9 mouse cellular contexts compared by ENCODE assay signal in genomic region chr17:25873405-25874147, GRCm38 (mm10). TPM values are rescaled to one million over a fixed set of nuclear protein-coding genes. Genes with fewer than 3 reads are reported as not detected.
DNase-seq lines count a peak whose midpoint lies in the region; ATAC-seq and TF ChIP-seq lines count a peak whose summit lies in the region.
"Had no signal": no experiment of that assay in that cellular context is flagged by ENCODE, and none has a peak within 500 bp of the region (broad histone marks: within the 10 kb centered on the region; RNA-seq: fewer than 3 reads in every experiment).

No protein-coding gene starts in this region.

- WGBS in kidney, adult 2 months = 77% methylated on average over 11 of the region's 11 CpGs
- WGBS in embryonic facial prominence, embryonic 14.5 days = 69% methylated on average over 11 of the region's 11 CpGs
- WGBS in intestine, embryonic 14.5 days = 67% methylated on average over 11 of the region's 11 CpGs
- WGBS in midbrain, postnatal 0 days = 81% methylated on average over 11 of the region's 11 CpGs

- peaks cover 38% of the 10 kb centered on the region; the same call in 1 of the 2 replicates for H3K4me1 ChIP-seq in kidney, adult 2 months (ENCODE audit: control insufficient read depth, insufficient read depth, low read length)
- H3K4me1 ChIP-seq in embryonic facial prominence, embryonic 14.5 days (ENCODE audit: control insufficient read depth, insufficient read depth, low read length) = peaks cover 7% of the 10 kb centered on the region; the same call in 1 of the 2 replicates
- peaks cover 18% of the 10 kb centered on the region for H3K4me1 ChIP-seq in intestine, embryonic 14.5 days (replicated peaks; ENCODE audit: control insufficient read depth, insufficient read depth, low read length)
- peaks cover 21% of the 10 kb centered on the region for H3K4me1 ChIP-seq in midbrain, postnatal 0 days (ENCODE audit: insufficient read depth, low read length)

- H3K9ac ChIP-seq in embryonic facial prominence, embryonic 14.5 days (ENCODE audit: low read depth, low read length) = no peak overlapping the region
- H3K9ac ChIP-seq in intestine, embryonic 14.5 days (ENCODE audit: low read length) = no peak overlapping the region
- peak overlapping the region; percentile 89; the same call in 1 of the 2 replicates for H3K9ac ChIP-seq in midbrain, postnatal 0 days (replicated peaks; ENCODE audit: low read length, poor library complexity, severe bottlenecking)

- DNase-seq in kidney, adult 2 months = no peak
- no peak for DNase-seq in kidney, adult 9 months
- DNase-seq in embryonic facial prominence, embryonic 14.5 days (ENCODE audit: low spot score) = no peak
- DNase-seq in intestine, embryonic 14.5 days (ENCODE audit: low spot score) = no peak
- no peak for DNase-seq in midbrain, postnatal 0 days (ENCODE audit: low spot score)
- no peak for DNase-seq in adrenal gland, postnatal 25 days
- DNase-seq in cerebellum, adult 9-11 months = no peak

- no peak overlapping the region for H3K4me3 ChIP-seq in kidney, adult 2 months (ENCODE audit: insufficient read depth, low read depth, low read length)
- H3K4me3 ChIP-seq in embryonic facial prominence, embryonic 14.5 days (ENCODE audit: low read depth, low read length) = peak overlapping the region; percentile 79
- H3K4me3 ChIP-seq in intestine, embryonic 14.5 days (ENCODE audit: low read depth, low read length) = no peak overlapping the region
- H3K4me3 ChIP-seq in midbrain, postnatal 0 days (ENCODE audit: low read depth, low read length) = peak overlapping the region; percentile 76; the same call in 1 of the 2 replicates

- no peaks in the 10 kb centered on the region for H3K27me3 ChIP-seq in kidney, adult 2 months (replicated peaks; ENCODE audit: control insufficient read depth, insufficient read depth, low read length)
- no peaks in the 10 kb centered on the region for H3K27me3 ChIP-seq in embryonic facial prominence, embryonic 14.5 days (replicated peaks; ENCODE audit: control insufficient read depth, insufficient read depth, low read length)
- H3K27me3 ChIP-seq in intestine, embryonic 14.5 days (replicated peaks; ENCODE audit: control insufficient read depth, insufficient read depth, low read length) = no peaks in the 10 kb centered on the region
- no peaks in the 10 kb centered on the region for H3K27me3 ChIP-seq in midbrain, postnatal 0 days (ENCODE audit: insufficient read depth, low read length)
- H3K27me3 ChIP-seq: Patski had no signal

- no peak for TF ChIP-seq CTCF in kidney, adult 2 months (conservative IDR thresholded peaks at IDR 0.05; ENCODE audit: insufficient read depth, insufficient read length, low read depth, low read length)
- TF ChIP-seq CTCF in midbrain, postnatal 0 days (IDR thresholded peaks at IDR 0.05) = no peak

- ATAC-seq in embryonic facial prominence, embryonic 14.5 days (ENCODE audit: low read depth) = no peak
- no peak for ATAC-seq in intestine, embryonic 14.5 days (replicated peaks; ENCODE audit: low FRiP score, low TSS enrichment, low read depth)
- no peak for ATAC-seq in midbrain, postnatal 0 days (ENCODE audit: low FRiP score)
- no peak for ATAC-seq in frontal cortex, adult (ENCODE audit: low TSS enrichment)
- ATAC-seq: Patski had no signal

- no peaks in the 10 kb centered on the region for H3K36me3 ChIP-seq in kidney, adult 2 months (ENCODE audit: control insufficient read depth, insufficient read depth, low read length)
- peaks cover 7% of the 10 kb centered on the region for H3K36me3 ChIP-seq in embryonic facial prominence, embryonic 14.5 days (ENCODE audit: control insufficient read depth, insufficient read depth, low read length)
- H3K36me3 ChIP-seq in intestine, embryonic 14.5 days (ENCODE audit: control insufficient read depth, insufficient read depth, low read length) = peaks cover 11% of the 10 kb centered on the region
- H3K36me3 ChIP-seq in midbrain, postnatal 0 days (ENCODE audit: insufficient read depth, low read length) = peaks cover 10% of the 10 kb centered on the region; the same call in 1 of the 2 replicates

- peak overlapping the region; percentile 91 for H3K27ac ChIP-seq in kidney, adult 2 months (ENCODE audit: insufficient read depth, low read depth, low read length)
- no peak overlapping the region for H3K27ac ChIP-seq in embryonic facial prominence, embryonic 14.5 days (replicated peaks; ENCODE audit: low read depth, low read length)
- H3K27ac ChIP-seq in intestine, embryonic 14.5 days (ENCODE audit: low read depth) = no peak overlapping the region
- H3K27ac ChIP-seq in midbrain, postnatal 0 days (ENCODE audit: low read depth, low read length) = peak overlapping the region; percentile 98; the same call in 1 of the 2 replicates

- H3K9me3 ChIP-seq in embryonic facial prominence, embryonic 14.5 days (ENCODE audit: control insufficient read depth, low read length) = no peaks in the 10 kb centered on the region
- H3K9me3 ChIP-seq in intestine, embryonic 14.5 days (ENCODE audit: control insufficient read depth, low read length) = no peaks in the 10 kb centered on the region
- no peaks in the 10 kb centered on the region for H3K9me3 ChIP-seq in midbrain, postnatal 0 days (ENCODE audit: low read length)

- H3K4me2 ChIP-seq in embryonic facial prominence, embryonic 14.5 days (ENCODE audit: low read depth, low read length) = peak overlapping the region; percentile 85
- peak overlapping the region; percentile 88 for H3K4me2 ChIP-seq in intestine, embryonic 14.5 days (ENCODE audit: low read length)
- peak overlapping the region; percentile 85 for H3K4me2 ChIP-seq in midbrain, postnatal 0 days (ENCODE audit: low read depth, low read length, poor library complexity, severe bottlenecking)

- no peak for TF ChIP-seq POLR2A in kidney, adult 2 months (IDR thresholded peaks at IDR 0.05; ENCODE audit: low read depth, low read length)

RNA-seq across cellular contexts. Expression of gene Mettl26, which starts 1.3 kb away (rescaled TPM):
- 509 and 656 TPM in 2 replicates for polyA plus RNA-seq in kidney, adult 2 months (2012; rRNA removed)
- 40.6 and 44.1 TPM in 2 replicates for polyA plus RNA-seq in embryonic facial prominence, embryonic 14.5 days (2014; fragmentation: Nextera tagmentation; extraction: Ambion mirVana)
- 63.2 and 64.1 TPM in 2 replicates for polyA plus RNA-seq in intestine, embryonic 14.5 days (2014; fragmentation: Nextera tagmentation; extraction: Ambion mirVana)
- total RNA-seq in midbrain, postnatal 0 days (2014; rRNA removed) = 53.8 and 64.8 TPM in 2 replicates
- polyA plus RNA-seq in midbrain, postnatal 0 days (2015; fragmentation: Nextera tagmentation; extraction: Ambion mirVana) = 67.3 and 74.0 TPM in 2 replicates
- 116 and 144 TPM in 2 replicates for total RNA-seq in adrenal gland, postnatal 25 days (2021)

RNA-seq across cellular contexts. Expression of gene Mcrip2, which starts 5.0 kb away (rescaled TPM):
- polyA plus RNA-seq in kidney, adult 2 months (2012; rRNA removed) = 258 and 286 TPM in 2 replicates
- polyA plus RNA-seq in embryonic facial prominence, embryonic 14.5 days (2014; fragmentation: Nextera tagmentation; extraction: Ambion mirVana) = 25.7 and 36.7 TPM in 2 replicates
- 44.1 and 61.2 TPM in 2 replicates for polyA plus RNA-seq in intestine, embryonic 14.5 days (2014; fragmentation: Nextera tagmentation; extraction: Ambion mirVana)
- 14.6 and 29.9 TPM in 2 replicates for total RNA-seq in midbrain, postnatal 0 days (2014; rRNA removed)
- 39.5 and 45.5 TPM in 2 replicates for polyA plus RNA-seq in midbrain, postnatal 0 days (2015; fragmentation: Nextera tagmentation; extraction: Ambion mirVana)
- 479 and 493 TPM in 2 replicates for total RNA-seq in adrenal gland, postnatal 25 days (2021)

RNA-seq across cellular contexts. Expression of gene Wfikkn1, which starts 7.1 kb away (rescaled TPM):
- 0.31 and 0.42 TPM in 2 replicates for polyA plus RNA-seq in kidney, adult 2 months (2012; rRNA removed)
- 0.42 and 0.48 TPM in 2 replicates for polyA plus RNA-seq in embryonic facial prominence, embryonic 14.5 days (2014; fragmentation: Nextera tagmentation; extraction: Ambion mirVana)
- 0.40 and 0.69 TPM in 2 replicates for polyA plus RNA-seq in intestine, embryonic 14.5 days (2014; fragmentation: Nextera tagmentation; extraction: Ambion mirVana)
- total RNA-seq in midbrain, postnatal 0 days (2014; rRNA removed) = 0.77 and 1.7 TPM in 2 replicates
- polyA plus RNA-seq in midbrain, postnatal 0 days (2015; fragmentation: Nextera tagmentation; extraction: Ambion mirVana) = 0.42 and 0.56 TPM in 2 replicates
- 2.7 and 3.3 TPM in 2 replicates for total RNA-seq in adrenal gland, postnatal 25 days (2021)

RNA-seq across cellular contexts. Expression of gene Wdr90, which starts 12.3 kb away (rescaled TPM):
- polyA plus RNA-seq in kidney, adult 2 months (2012; rRNA removed) = 23.8 and 25.5 TPM in 2 replicates
- polyA plus RNA-seq in embryonic facial prominence, embryonic 14.5 days (2014; fragmentation: Nextera tagmentation; extraction: Ambion mirVana) = 17.6 and 19.8 TPM in 2 replicates
- 18.2 and 19.8 TPM in 2 replicates for polyA plus RNA-seq in intestine, embryonic 14.5 days (2014; fragmentation: Nextera tagmentation; extraction: Ambion mirVana)
- total RNA-seq in midbrain, postnatal 0 days (2014; rRNA removed) = 36.2 and 44.3 TPM in 2 replicates
- polyA plus RNA-seq in midbrain, postnatal 0 days (2015; fragmentation: Nextera tagmentation; extraction: Ambion mirVana) = 14.2 and 15.0 TPM in 2 replicates
- 26.7 and 28.0 TPM in 2 replicates for total RNA-seq in adrenal gland, postnatal 25 days (2021)

RNA-seq across cellular contexts. Expression of gene Rhot2, which starts 28.9 kb away (rescaled TPM):
- 133 and 147 TPM in 2 replicates for polyA plus RNA-seq in kidney, adult 2 months (2012; rRNA removed)
- 12.0 and 13.0 TPM in 2 replicates for polyA plus RNA-seq in embryonic facial prominence, embryonic 14.5 days (2014; fragmentation: Nextera tagmentation; extraction: Ambion mirVana)
- polyA plus RNA-seq in intestine, embryonic 14.5 days (2014; fragmentation: Nextera tagmentation; extraction: Ambion mirVana) = 10.4 and 11.5 TPM in 2 replicates
- 49.2 and 70.1 TPM in 2 replicates for total RNA-seq in midbrain, postnatal 0 days (2014; rRNA removed)
- 15.4 and 16.2 TPM in 2 replicates for polyA plus RNA-seq in midbrain, postnatal 0 days (2015; fragmentation: Nextera tagmentation; extraction: Ambion mirVana)
- 124 and 130 TPM in 2 replicates for total RNA-seq in adrenal gland, postnatal 25 days (2021)

Comparison
In these comparisons a context has a peak if more than half of its experiments do, and no peak if none do; other contexts are left out.
1. H3K27ac ChIP-seq: peak in kidney, adult 2 months (single experiment) and midbrain, postnatal 0 days (single experiment); none in embryonic facial prominence, embryonic 14.5 days (single experiment) and intestine, embryonic 14.5 days (single experiment).
2. H3K4me3 ChIP-seq: peak in embryonic facial prominence, embryonic 14.5 days (single experiment) and midbrain, postnatal 0 days (single experiment); none in kidney, adult 2 months (single experiment) and intestine, embryonic 14.5 days (single experiment).
3. Peak in every context shown above with its lines, with median percentiles within 50 percentile points of each other: H3K4me2 ChIP-seq.